Mouse (Mus musculus) brain, adult 10 weeks (tissue): ENCODE measurements around the gene Manba. TPM values are rescaled to one million over a fixed set of nuclear protein-coding genes. Genes with fewer than 3 reads are reported as not detected.

ENCODE experiments used
- polyA plus RNA-seq: library from polyadenylated mRNA; stranded (reverse); fragments of 350-450 nt; fragmentation: Illumina TruSeq; extraction: RNeasy Lipid Tissue Mini Kit (QIAGEN cat#74804); gene quantifications from one replicate; pipeline ENCODE4 v1.2.3, GENCODE M21; 2015; ENCODE audit warnings: low read depth, low replicate concordance

Manba gene
- 7.6 TPM for polyA plus RNA-seq

DNA sequence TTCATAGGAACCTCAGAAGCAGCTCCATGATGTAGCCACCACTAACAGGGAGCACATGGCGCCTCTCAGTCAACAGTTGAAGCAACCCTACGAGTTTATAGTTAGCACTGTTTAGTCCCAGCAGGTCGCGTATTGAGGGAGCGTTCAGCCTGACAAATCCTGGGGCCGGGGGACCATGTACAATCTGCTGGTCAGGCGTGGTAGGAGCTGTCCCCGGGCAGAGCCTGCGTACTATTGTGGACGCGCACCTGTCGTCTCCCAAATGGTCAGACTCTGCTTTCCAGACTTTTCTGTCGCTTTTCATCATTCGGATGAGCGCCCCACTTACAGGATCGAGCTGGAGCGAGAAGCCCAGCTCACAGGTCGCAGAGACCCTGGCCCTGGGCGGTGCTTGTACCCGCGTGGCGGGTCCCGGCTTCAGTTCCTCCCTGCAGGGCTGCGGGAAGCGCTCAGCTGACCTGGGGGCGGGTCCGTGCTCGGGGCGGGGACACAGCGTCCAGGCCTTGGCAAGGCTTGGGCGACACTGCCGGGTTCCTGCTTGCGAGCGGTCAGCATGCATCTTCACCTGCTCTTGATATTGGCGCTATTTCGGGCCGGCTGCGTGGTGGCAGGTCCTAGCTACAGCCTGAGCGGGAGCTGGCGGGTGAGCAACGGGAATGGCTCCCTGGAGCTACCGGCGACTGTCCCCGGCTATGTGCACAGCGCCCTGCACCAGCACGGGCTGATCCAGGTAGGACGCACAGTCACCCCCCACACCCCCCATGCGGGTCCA lies at the start of gene Manba:
Gene Manba (plus strand): TSS at position 484 of the 772 bp plus-strand sequence.

DNA sequence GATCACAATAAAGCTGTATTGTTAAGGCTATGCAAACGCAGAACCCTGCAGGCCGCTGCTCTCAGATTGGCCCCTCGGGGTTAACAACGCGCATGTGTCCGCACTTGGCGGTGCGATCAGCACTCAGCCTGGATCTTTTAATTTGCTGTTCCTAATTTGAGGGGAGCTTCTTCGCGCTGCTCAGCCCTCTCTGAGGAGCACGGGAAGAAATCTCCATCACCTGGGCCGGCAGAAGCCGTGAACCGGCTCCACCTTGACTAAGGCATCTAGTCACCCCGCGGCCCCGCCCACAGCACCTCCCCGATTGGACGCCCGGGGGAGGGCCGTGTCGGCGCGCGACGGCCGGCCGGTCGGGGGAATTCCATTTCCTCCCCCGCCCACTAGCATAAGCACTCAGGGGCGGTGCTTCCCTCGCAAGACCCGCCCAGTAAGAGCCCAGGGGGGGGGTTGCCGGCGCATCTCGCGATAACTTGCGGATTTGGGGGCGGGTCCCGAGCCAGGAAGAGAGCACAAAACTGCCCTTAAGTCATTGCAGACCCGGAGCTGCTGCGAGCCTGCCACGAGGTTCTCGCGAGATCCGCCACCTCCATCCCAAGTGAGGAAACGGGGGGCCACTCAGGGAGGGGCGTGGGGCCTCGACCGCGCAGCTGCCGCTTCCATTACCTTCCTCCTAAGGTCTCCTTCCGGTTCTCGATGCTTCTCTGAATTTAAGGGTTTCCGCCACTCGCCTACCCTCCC lies 47.5 kb upstream of the Manba start, which contains the start of gene Ube2d3:
Gene Ube2d3 (plus strand): TSS at position 392 of the 738 bp plus-strand sequence.

Other genes with a start within 250 kb of the Manba start
- gene Bdh2, start 204.4 kb upstream of the Manba start, polyA plus RNA-seq = 3.1 TPM
- gene Slc9b2, start 177.9 kb upstream of the Manba start, polyA plus RNA-seq = 4.0 TPM
- not detected for gene Slc9b1, start 137.6 kb upstream of the Manba start, polyA plus RNA-seq
- 56.9 TPM for gene Cisd2, start 61.7 kb upstream of the Manba start, polyA plus RNA-seq
- 360 TPM for gene Ube2d3, start 47.5 kb upstream of the Manba start, polyA plus RNA-seq
- 16.0 TPM for gene Nfkb1, start 205.9 kb downstream of the Manba start, polyA plus RNA-seq